Mouse (Mus musculus) midbrain, embryonic 13.5 days (tissue): ENCODE data around the gene Cacna2d2. TPM values are rescaled to one million over a fixed set of nuclear protein-coding genes. Genes with fewer than 3 reads are reported as not detected.
A peak's percentile ranks its signal among the peaks of the same experiment; 100 is the strongest.

Source experiments
- ATAC-seq: fragments of 200-750 bp; cut with Nextera tagmentation; 2 replicates; pipeline ENCODE4 v1.8.0; 2017; ENCODE audit warnings: mild to moderate bottlenecking, moderate TSS enrichment, moderate library complexity
- H3K27ac ChIP-seq: fragments of 300-500 bp; sonication (generic); 2 replicates; pipeline ENCODE4 v1.5.1; 2015; ENCODE audit warnings: inconsistent platforms, mild to moderate bottlenecking, moderate library complexity
- H3K27me3 ChIP-seq: fragments of 300-500 bp; sonication (generic); 2 replicates; pipeline ENCODE4 v1.6.1; 2015; ENCODE audit warnings: mild to moderate bottlenecking, inconsistent platforms
- H3K36me3 ChIP-seq: fragments of 300-500 bp; sonication (generic); 2 replicates; pipeline ENCODE4 v1.6.1; 2015; ENCODE audit warnings: mild to moderate bottlenecking, inconsistent platforms
- H3K4me1 ChIP-seq: fragments of 300-500 bp; sonication (generic); replicated peaks from 2 replicates; pipeline ENCODE4 v1.6.1; 2015; ENCODE audit warnings: inconsistent platforms
- H3K4me2 ChIP-seq: fragments of 300-500 bp; sonication (generic); replicated peaks from 2 replicates; pipeline ENCODE4 v1.6.1; 2015; ENCODE audit warnings: moderate library complexity, mild to moderate bottlenecking, inconsistent platforms
- H3K4me3 ChIP-seq: fragments of 300-500 bp; sonication (generic); replicated peaks from 2 replicates; pipeline ENCODE4 v1.5.1; 2015; ENCODE audit warnings: mild to moderate bottlenecking, inconsistent platforms
- H3K9ac ChIP-seq: fragments of 300-500 bp; sonication (generic); replicated peaks from 2 replicates; pipeline ENCODE4 v1.6.1; 2015; ENCODE audit warnings: mild to moderate bottlenecking, inconsistent platforms
- H3K9me3 ChIP-seq: fragments of 300-500 bp; sonication (generic); 2 replicates; pipeline ENCODE4 v1.6.1; 2016; ENCODE audit warnings: mild to moderate bottlenecking, inconsistent platforms
- WGBS: fragments of 180-500 bp; shearing (Covaris S2); methylation state at CpG from one replicate; pipeline ENCODE4 v1.1.7; 2015; 5-methylcytosine and 5-hydroxymethylcytosine counted together
- polyA plus RNA-seq: library from polyadenylated mRNA; unstranded; fragments of >200 nt; fragmentation: Nextera tagmentation; extraction: Ambion mirVana; gene quantifications from 2 replicates; pipeline ENCODE4 v1.2.1, GENCODE M21; 2015

The Cacna2d2 gene
- polyA plus RNA-seq, 1 experiment from 2014 or later = 7.1 TPM

GRCm38 (mm10) chr9:107526198-107527026 lies 127.0 kb downstream of the Cacna2d2 start:
- Histone ChIP-seq H3K9me3 (no peaks in the 10 kb centered on the region), H3K36me3 (peaks cover 14% of the 10 kb centered on the region), H3K4me1 (peaks cover 26% of the 10 kb centered on the region), H3K4me2 (peak overlapping the region; percentile 49), H3K4me3 (peak overlapping the region; percentile 30), H3K27ac (no peak overlapping the region), H3K27me3 (peaks cover 40% of the 10 kb centered on the region), H3K9ac (peak overlapping the region; percentile 44; the same call in 1 of the 2 replicates)
- ATAC-seq = peak; percentile 46
- WGBS = 4% methylated on average over 41 of the region's 44 CpGs

- Histone ChIP-seq H3K27ac (peak within 1 kb of the TSS; percentile 71; the same call in 1 of the 2 replicates), H3K4me1 (peaks cover 37% of the 10 kb centered on the region), H3K4me3 (peak within 1 kb of the TSS; percentile 89), H3K27me3 (no peaks in the 10 kb centered on the region; the same call in 1 of the 2 replicates), H3K9ac (peak within 1 kb of the TSS; percentile 96), H3K9me3 (no peaks in the 10 kb centered on the region), H3K36me3 (peaks cover 16% of the 10 kb centered on the region), H3K4me2 (peak within 1 kb of the TSS; percentile 100)
- WGBS = under 1% methylated on average over 48 of the region's 48 CpGs
- peak; percentile 99 for ATAC-seq
Measured at GRCm38 (mm10) chr9:107533791-107534407, 134.5 kb downstream of the Cacna2d2 start, which contains the start of gene Tmem115. Gene Tmem115, plus strand, starts transcription at chr9:107533945.

- H3K27ac ChIP-seq = peak overlapping the region; percentile 71; the same call in 1 of the 2 replicates
- H3K36me3 ChIP-seq = peaks cover 23% of the 10 kb centered on the region
- peak overlapping the region; percentile 96 for H3K9ac ChIP-seq
- H3K4me3 ChIP-seq = peak overlapping the region; percentile 89
- H3K4me1 ChIP-seq = peaks cover 37% of the 10 kb centered on the region
- H3K27me3 ChIP-seq = no peaks in the 10 kb centered on the region; the same call in 1 of the 2 replicates
- H3K4me2 ChIP-seq = peak overlapping the region; percentile 100
- no peaks in the 10 kb centered on the region for H3K9me3 ChIP-seq
- WGBS = under 1% methylated on average over 40 of the region's 40 CpGs
- no peak for ATAC-seq
Measured at GRCm38 (mm10) chr9:107534408-107535202, 135.2 kb downstream of the Cacna2d2 start.

GRCm38 (mm10) chr9:107538231-107538630 lies 138.8 kb downstream of the Cacna2d2 start:
- H3K4me3 ChIP-seq = no peak overlapping the region
- ATAC-seq = no peak
- H3K4me2 ChIP-seq = no peak overlapping the region
- peaks cover 32% of the 10 kb centered on the region for H3K36me3 ChIP-seq
- no peak overlapping the region for H3K9ac ChIP-seq
- no peaks in the 10 kb centered on the region for H3K27me3 ChIP-seq
- H3K4me1 ChIP-seq = peaks cover 60% of the 10 kb centered on the region
- no peaks in the 10 kb centered on the region for H3K9me3 ChIP-seq
- no peak overlapping the region for H3K27ac ChIP-seq
- 95% methylated on average over 7 of the region's 7 CpGs for WGBS

- Histone ChIP-seq H3K4me1 (peaks cover 60% of the 10 kb centered on the region), H3K27me3 (no peaks in the 10 kb centered on the region), H3K36me3 (peaks cover 36% of the 10 kb centered on the region), H3K9ac (no peak overlapping the region), H3K27ac (no peak overlapping the region), H3K9me3 (no peaks in the 10 kb centered on the region), H3K4me2 (no peak overlapping the region), H3K4me3 (no peak overlapping the region)
- 96% methylated on average over 3 of the region's 3 CpGs for WGBS
- no peak for ATAC-seq
Measured at GRCm38 (mm10) chr9:107538711-107539110, 139.3 kb downstream of the Cacna2d2 start.

GRCm38 (mm10) chr9:107539940-107540339 lies 140.5 kb downstream of the Cacna2d2 start:
- no peak overlapping the region for H3K4me3 ChIP-seq
- H3K9ac ChIP-seq = no peak overlapping the region
- no peak for ATAC-seq
- no peaks in the 10 kb centered on the region for H3K27me3 ChIP-seq
- peaks cover 54% of the 10 kb centered on the region for H3K4me1 ChIP-seq
- no peak overlapping the region for H3K27ac ChIP-seq
- H3K36me3 ChIP-seq = peaks cover 49% of the 10 kb centered on the region
- no peaks in the 10 kb centered on the region for H3K9me3 ChIP-seq
- H3K4me2 ChIP-seq = no peak overlapping the region
- WGBS = 95% methylated on average over 8 of the region's 8 CpGs

GRCm38 (mm10) chr9:107540420-107540819 lies 141.0 kb downstream of the Cacna2d2 start:
- Histone ChIP-seq H3K4me3 (peak overlapping the region; percentile 55; the same call in 1 of the 2 replicates), H3K4me2 (peak overlapping the region; percentile 87), H3K36me3 (peaks cover 53% of the 10 kb centered on the region), H3K27me3 (no peaks in the 10 kb centered on the region), H3K9ac (peak overlapping the region; percentile 77), H3K4me1 (peaks cover 49% of the 10 kb centered on the region), H3K9me3 (no peaks in the 10 kb centered on the region), H3K27ac (no peak overlapping the region)
- WGBS = 81% methylated on average over 4 of the region's 4 CpGs
- no peak for ATAC-seq

- ATAC-seq = no peak
- Histone ChIP-seq H3K4me3 (peak overlapping the region; percentile 55), H3K27me3 (no peaks in the 10 kb centered on the region), H3K36me3 (peaks cover 53% of the 10 kb centered on the region), H3K9ac (peak overlapping the region; percentile 77), H3K4me1 (peaks cover 46% of the 10 kb centered on the region), H3K4me2 (peak overlapping the region; percentile 87), H3K27ac (no peak overlapping the region), H3K9me3 (no peaks in the 10 kb centered on the region)
- 47% methylated on average over 10 of the region's 10 CpGs for WGBS
Measured at GRCm38 (mm10) chr9:107541005-107541404, 141.6 kb downstream of the Cacna2d2 start.

GRCm38 (mm10) chr9:107541474-107542351 lies 142.3 kb downstream of the Cacna2d2 start, which contains the start of the genes Cyb561d2 and Nprl2:
Gene Cyb561d2, minus strand, starts transcription at chr9:107542193.
Gene Nprl2, plus strand, starts transcription at chr9:107542226.
- peak within 1 kb of the TSS; percentile 87 for H3K4me2 ChIP-seq
- no peaks in the 10 kb centered on the region for H3K27me3 ChIP-seq
- H3K4me3 ChIP-seq = peak within 1 kb of the TSS; percentile 55
- ATAC-seq = peak; percentile 86
- H3K36me3 ChIP-seq = peaks cover 53% of the 10 kb centered on the region
- H3K4me1 ChIP-seq = peaks cover 46% of the 10 kb centered on the region
- H3K9ac ChIP-seq = peak within 1 kb of the TSS; percentile 77
- WGBS = under 1% methylated on average over 46 of the region's 46 CpGs
- H3K9me3 ChIP-seq = no peaks in the 10 kb centered on the region
- peak within 1 kb of the TSS; percentile 60 for H3K27ac ChIP-seq

- peaks cover 53% of the 10 kb centered on the region for H3K36me3 ChIP-seq
- peak overlapping the region; percentile 60 for H3K27ac ChIP-seq
- peak; percentile 13 for ATAC-seq
Measured at GRCm38 (mm10) chr9:107542352-107542686, 142.9 kb downstream of the Cacna2d2 start.

GRCm38 (mm10) chr9:107542721-107543120 lies 143.3 kb downstream of the Cacna2d2 start:
- WGBS = 41% methylated on average over 8 of the region's 8 CpGs
- peak overlapping the region; percentile 77 for H3K9ac ChIP-seq

More at GRCm38 (mm10) chr9:107542352-107542686, 142.9 kb downstream of the Cacna2d2 start:
- no peaks in the 10 kb centered on the region for H3K27me3 ChIP-seq
- H3K9me3 ChIP-seq = no peaks in the 10 kb centered on the region
- H3K4me1 ChIP-seq = peaks cover 46% of the 10 kb centered on the region
- H3K4me2 ChIP-seq = peak overlapping the region; percentile 87
- WGBS = under 1% methylated on average over 11 of the region's 11 CpGs
- peak overlapping the region; percentile 55 for H3K4me3 ChIP-seq
- peak overlapping the region; percentile 77 for H3K9ac ChIP-seq

More at GRCm38 (mm10) chr9:107542721-107543120, 143.3 kb downstream of the Cacna2d2 start:
- ATAC-seq = no peak
- Histone ChIP-seq H3K4me2 (peak overlapping the region; percentile 87), H3K36me3 (peaks cover 49% of the 10 kb centered on the region), H3K27me3 (peaks cover 4% of the 10 kb centered on the region; the same call in 1 of the 2 replicates), H3K4me3 (peak overlapping the region; percentile 55), H3K27ac (no peak overlapping the region), H3K9me3 (no peaks in the 10 kb centered on the region), H3K4me1 (peaks cover 46% of the 10 kb centered on the region)
